Mouse (Mus musculus): ENCODE data around the gene Cfdp1. TPM values are rescaled to one million over a fixed set of nuclear protein-coding genes. Genes with fewer than 3 reads are reported as not detected.

The Cfdp1 gene
- polyA plus RNA-seq, 1 experiment = 78.9 TPM

- Histone ChIP-seq H3K4me3 (ENCODE audit: insufficient read depth, low read length) (no peak overlapping the region), H3K4me1 (ENCODE audit: control insufficient read depth, insufficient read depth, low read length) (peaks cover 5% of the 10 kb centered on the region), H3K27ac (ENCODE audit: insufficient read depth, low read length) (no peak overlapping the region)
- TF ChIP-seq CTCF (IDR thresholded peaks at IDR 0.05; ENCODE audit: extremely low read depth, insufficient read depth, low read length) (no peak), POLR2A (IDR thresholded peaks at IDR 0.05; ENCODE audit: extremely low read depth, insufficient read depth, low read length) (no peak)
Measured at GRCm38 (mm10) chr8:111789200-111789599, 64.9 kb downstream of the Cfdp1 start.

- H3K27ac ChIP-seq (ENCODE audit: insufficient read depth, low read length) = no peak overlapping the region
- no peak overlapping the region for H3K4me3 ChIP-seq (ENCODE audit: insufficient read depth, low read length)
- peaks cover 5% of the 10 kb centered on the region for H3K4me1 ChIP-seq (ENCODE audit: control insufficient read depth, insufficient read depth, low read length)
- TF ChIP-seq CTCF (IDR thresholded peaks at IDR 0.05; ENCODE audit: extremely low read depth, insufficient read depth, low read length) (no peak), POLR2A (IDR thresholded peaks at IDR 0.05; ENCODE audit: extremely low read depth, insufficient read depth, low read length) (no peak)
Measured at GRCm38 (mm10) chr8:111788497-111788896, 65.6 kb downstream of the Cfdp1 start.

- H3K4me3 ChIP-seq (ENCODE audit: insufficient read depth, low read length) = no peak overlapping the region
- H3K27ac ChIP-seq (ENCODE audit: insufficient read depth, low read length) = no peak overlapping the region
- H3K4me1 ChIP-seq (ENCODE audit: control insufficient read depth, insufficient read depth, low read length) = peaks cover 5% of the 10 kb centered on the region
- no peak for TF ChIP-seq CTCF (IDR thresholded peaks at IDR 0.05; ENCODE audit: extremely low read depth, insufficient read depth, low read length)
- no peak for TF ChIP-seq POLR2A (IDR thresholded peaks at IDR 0.05; ENCODE audit: extremely low read depth, insufficient read depth, low read length)
Measured at GRCm38 (mm10) chr8:111788085-111788484, 66.0 kb downstream of the Cfdp1 start.

- no peak overlapping the region for H3K4me3 ChIP-seq (ENCODE audit: insufficient read depth, low read length)
- peaks cover 5% of the 10 kb centered on the region for H3K4me1 ChIP-seq (ENCODE audit: control insufficient read depth, insufficient read depth, low read length)
- TF ChIP-seq POLR2A (IDR thresholded peaks at IDR 0.05; ENCODE audit: extremely low read depth, insufficient read depth, low read length) (no peak), CTCF (IDR thresholded peaks at IDR 0.05; ENCODE audit: extremely low read depth, insufficient read depth, low read length) (no peak)
- H3K27ac ChIP-seq (ENCODE audit: insufficient read depth, low read length) = no peak overlapping the region
Measured at GRCm38 (mm10) chr8:111787683-111788082, 66.4 kb downstream of the Cfdp1 start.

GRCm38 (mm10) chr8:111786701-111787588 lies 67.1 kb downstream of the Cfdp1 start:
- TF ChIP-seq POLR2A (IDR thresholded peaks at IDR 0.05; ENCODE audit: extremely low read depth, insufficient read depth, low read length) (no peak), CTCF (IDR thresholded peaks at IDR 0.05; ENCODE audit: extremely low read depth, insufficient read depth, low read length) (no peak)
- peaks cover 5% of the 10 kb centered on the region for H3K4me1 ChIP-seq (ENCODE audit: control insufficient read depth, insufficient read depth, low read length)
- H3K27ac ChIP-seq (ENCODE audit: insufficient read depth, low read length) = no peak overlapping the region

GRCm38 (mm10) chr8:111786116-111786515 lies 68.0 kb downstream of the Cfdp1 start:
- Histone ChIP-seq H3K4me1 (ENCODE audit: control insufficient read depth, insufficient read depth, low read length) (peaks cover 5% of the 10 kb centered on the region), H3K4me3 (ENCODE audit: insufficient read depth, low read length) (no peak overlapping the region), H3K27ac (ENCODE audit: insufficient read depth, low read length) (no peak overlapping the region)
- TF ChIP-seq POLR2A (IDR thresholded peaks at IDR 0.05; ENCODE audit: extremely low read depth, insufficient read depth, low read length) = no peak
- no peak for TF ChIP-seq CTCF (IDR thresholded peaks at IDR 0.05; ENCODE audit: extremely low read depth, insufficient read depth, low read length)

More at GRCm38 (mm10) chr8:111786701-111787588, 67.1 kb downstream of the Cfdp1 start:
- H3K4me3 ChIP-seq (ENCODE audit: insufficient read depth, low read length) = no peak overlapping the region

- H3K4me1 ChIP-seq (ENCODE audit: control insufficient read depth, insufficient read depth, low read length) = peaks cover 5% of the 10 kb centered on the region
Measured at GRCm38 (mm10) chr8:111782671-111783394, 71.3 kb downstream of the Cfdp1 start.

GRCm38 (mm10) chr8:111782161-111782560 lies 71.9 kb downstream of the Cfdp1 start:
- H3K4me3 ChIP-seq (ENCODE audit: insufficient read depth, low read length) = no peak overlapping the region
- TF ChIP-seq CTCF (IDR thresholded peaks at IDR 0.05; ENCODE audit: extremely low read depth, insufficient read depth, low read length) (no peak), POLR2A (IDR thresholded peaks at IDR 0.05; ENCODE audit: extremely low read depth, insufficient read depth, low read length) (no peak)
- H3K4me1 ChIP-seq (ENCODE audit: control insufficient read depth, insufficient read depth, low read length) = peaks cover under 1% of the 10 kb centered on the region
- no peak overlapping the region for H3K27ac ChIP-seq (ENCODE audit: insufficient read depth, low read length)

More at GRCm38 (mm10) chr8:111782671-111783394, 71.3 kb downstream of the Cfdp1 start:
- Histone ChIP-seq H3K4me3 (ENCODE audit: insufficient read depth, low read length) (no peak overlapping the region), H3K27ac (ENCODE audit: insufficient read depth, low read length) (no peak overlapping the region)
- no peak for TF ChIP-seq POLR2A (IDR thresholded peaks at IDR 0.05; ENCODE audit: extremely low read depth, insufficient read depth, low read length)
- no peak for TF ChIP-seq CTCF (IDR thresholded peaks at IDR 0.05; ENCODE audit: extremely low read depth, insufficient read depth, low read length)

GRCm38 (mm10) chr8:111780697-111781424 lies 73.2 kb downstream of the Cfdp1 start:
- Histone ChIP-seq H3K27ac (ENCODE audit: insufficient read depth, low read length) (no peak overlapping the region), H3K4me1 (ENCODE audit: control insufficient read depth, insufficient read depth, low read length) (no peaks in the 10 kb centered on the region), H3K4me3 (ENCODE audit: insufficient read depth, low read length) (no peak overlapping the region)
- TF ChIP-seq CTCF (IDR thresholded peaks at IDR 0.05; ENCODE audit: extremely low read depth, insufficient read depth, low read length) = no peak
- TF ChIP-seq POLR2A (IDR thresholded peaks at IDR 0.05; ENCODE audit: extremely low read depth, insufficient read depth, low read length) = no peak

All from cortical plate, adult 2 months (tissue).